Mouse (Mus musculus): ENCODE measurements around the gene Dcpp3.

- TF ChIP-seq GATA1 (IDR thresholded peaks at IDR 0.05; ENCODE audit: borderline replicate concordance, low read length) = no peak
- no peak for TF ChIP-seq FLI1 (IDR thresholded peaks at IDR 0.05; ENCODE audit: low read length)
Observed at GRCm38 (mm10) chr17:23868513-23868912, 48.7 kb upstream of the Dcpp3 start.

Measured in megakaryocyte, embryonic 14.5 days (primary cell).